Mouse (Mus musculus): ENCODE measurements around the gene Peli1.

DNA sequence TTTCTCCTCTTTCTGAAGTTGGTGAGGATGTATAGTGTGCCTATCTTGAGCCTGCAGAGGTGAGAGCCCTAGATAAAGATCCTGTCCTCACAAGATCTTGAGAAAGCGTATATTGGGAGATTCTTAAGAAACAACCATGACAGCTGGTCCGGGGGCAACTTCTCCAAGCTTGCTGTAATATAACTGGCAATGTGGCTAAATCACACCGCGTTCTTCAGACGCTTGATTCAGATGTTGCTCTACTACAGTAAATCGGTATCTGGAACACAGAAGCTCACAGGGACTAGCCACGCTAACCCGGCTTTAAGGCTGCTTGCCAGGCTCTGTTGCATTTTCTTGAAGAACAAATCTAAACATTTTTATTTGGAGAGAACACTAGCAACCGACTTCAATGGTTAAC is 39.4 kb upstream of the Peli1 start:
- TF ChIP-seq CTCF (IDR thresholded peaks at IDR 0.05; ENCODE audit: insufficient read depth, low read depth, low read length) (no peak), POLR2A (IDR thresholded peaks at IDR 0.05; ENCODE audit: insufficient read depth, low read depth, low read length) (no peak)

All from olfactory bulb, adult 2 months (tissue).